Mouse (Mus musculus): Measurements from ENCODE around the gene Gm45208.
A peak's percentile ranks its signal among the peaks of the same experiment; 100 is the strongest.
"Not testable (repeated sequence)": the region's sequence is repeated elsewhere in the genome, so short reads cannot be mapped to it uniquely, and the experiment has no call there.

The Gm45208 gene

GRCm38 (mm10) chrX:7728215-7728921 is 6.3 kb downstream of the Gm45208 start, which contains the start of gene Praf2:
Gene Praf2, plus strand, starts transcription at chrX:7728439.
- peak; percentile 60 to 69 for DNase-seq

- no peak for DNase-seq
Observed at GRCm38 (mm10) chrX:7728922-7729265, 6.8 kb downstream of the Gm45208 start.

- DNase-seq = peak; percentile 52 to 53
Observed at GRCm38 (mm10) chrX:7733571-7734156, 11.6 kb downstream of the Gm45208 start.

- no peak for DNase-seq
Observed at GRCm38 (mm10) chrX:7739336-7740081, 17.5 kb downstream of the Gm45208 start.

GRCm38 (mm10) chrX:7740082-7740819 is 18.2 kb downstream of the Gm45208 start:
- DNase-seq = no peak

GRCm38 (mm10) chrX:7741103-7741502 is 19.1 kb downstream of the Gm45208 start:
- no peak for DNase-seq

GRCm38 (mm10) chrX:7743470-7743869 is 21.4 kb downstream of the Gm45208 start:
- no peak for DNase-seq

GRCm38 (mm10) chrX:7744940-7745339 is 22.9 kb downstream of the Gm45208 start:
- DNase-seq = no peak

- no peak for DNase-seq
Observed at GRCm38 (mm10) chrX:7745429-7745828, 23.4 kb downstream of the Gm45208 start.

GRCm38 (mm10) chrX:7750432-7751116 is 28.5 kb downstream of the Gm45208 start, which contains the start of gene Ccdc120:
Gene Ccdc120, minus strand, starts transcription at chrX:7750905.
- no peak for DNase-seq

- DNase-seq = not testable (repeated sequence)
Observed at GRCm38 (mm10) chrX:7753627-7754026, 31.6 kb downstream of the Gm45208 start.

- DNase-seq = peak; percentile 69 to 83
Observed at GRCm38 (mm10) chrX:7762137-7762920, 40.3 kb downstream of the Gm45208 start, which contains the start of gene Tfe3. Gene Tfe3, plus strand, starts transcription at chrX:7762560.

GRCm38 (mm10) chrX:7762921-7763197 is 40.8 kb downstream of the Gm45208 start:
- DNase-seq = no peak

GRCm38 (mm10) chrX:7763631-7764393 is 41.8 kb downstream of the Gm45208 start:
- peak in 1 of 2 experiments; percentile 12 for DNase-seq

- no peak for DNase-seq
Observed at GRCm38 (mm10) chrX:7764657-7765280, 42.7 kb downstream of the Gm45208 start.

GRCm38 (mm10) chrX:7765281-7765670 is 43.2 kb downstream of the Gm45208 start:
- no peak for DNase-seq

GRCm38 (mm10) chrX:7765764-7766163 is 43.7 kb downstream of the Gm45208 start:
- DNase-seq = no peak

GRCm38 (mm10) chrX:7769302-7770017 is 47.4 kb downstream of the Gm45208 start:
- no peak for DNase-seq

- no peak for DNase-seq
Observed at GRCm38 (mm10) chrX:7772766-7773165, 50.7 kb downstream of the Gm45208 start.
